Mouse (Mus musculus) spleen, adult 2 months (tissue): ENCODE measurements at regions not wholly inside any gene's neighbourhood (a gene's known extent, or its start where the extent isn't known, plus 50 kb on each side); places are given as distances from the start of the nearest gene placed in this dataset.

Experiments
- CTCF ChIP-seq: fragments of 200-500 bp; IDR thresholded peaks from 2 replicates; pipeline ENCODE4 v1.5.1; 2011; ENCODE audit warnings: mild to moderate bottlenecking, inconsistent platforms; ENCODE audit not compliant: insufficient read depth, insufficient read length, insufficient replicate concordance; ENCODE audit errors: extremely low read depth
- POLR2A ChIP-seq: fragments of 200-500 bp; IDR thresholded peaks from 2 replicates; pipeline ENCODE4 v1.6.1; 2011; ENCODE audit warnings: low read depth, low read length, inconsistent platforms

DNA sequence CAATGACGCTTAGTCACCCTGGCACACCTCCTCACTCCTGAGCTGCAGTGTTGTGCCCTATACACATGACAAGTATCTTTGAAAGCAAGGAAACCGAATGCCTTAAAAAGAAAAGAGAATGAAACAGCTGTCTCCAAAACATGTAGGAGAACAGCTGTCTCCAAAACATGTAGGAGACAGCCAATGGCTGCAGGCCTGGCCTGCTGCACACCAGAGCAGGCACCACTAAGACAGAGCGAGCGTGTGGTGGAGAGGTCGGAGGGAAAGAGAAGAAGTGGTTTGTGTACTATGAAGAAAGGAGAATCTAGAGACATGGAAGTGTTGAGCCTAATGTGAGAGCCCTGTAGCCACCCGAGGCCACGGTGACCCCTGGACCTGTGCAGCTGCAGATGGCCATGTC is 142.5 kb downstream of the Atp23 start:
- TF ChIP-seq CTCF (no peak), POLR2A (no peak)
